Mouse (Mus musculus): ENCODE results near the gene Dscaml1. TPM values are rescaled to one million over a fixed set of nuclear protein-coding genes. Genes with fewer than 3 reads are reported as not detected.

Dscaml1 gene
- total RNA-seq, 2 experiments from 2014 or later, result not detected

DNA sequence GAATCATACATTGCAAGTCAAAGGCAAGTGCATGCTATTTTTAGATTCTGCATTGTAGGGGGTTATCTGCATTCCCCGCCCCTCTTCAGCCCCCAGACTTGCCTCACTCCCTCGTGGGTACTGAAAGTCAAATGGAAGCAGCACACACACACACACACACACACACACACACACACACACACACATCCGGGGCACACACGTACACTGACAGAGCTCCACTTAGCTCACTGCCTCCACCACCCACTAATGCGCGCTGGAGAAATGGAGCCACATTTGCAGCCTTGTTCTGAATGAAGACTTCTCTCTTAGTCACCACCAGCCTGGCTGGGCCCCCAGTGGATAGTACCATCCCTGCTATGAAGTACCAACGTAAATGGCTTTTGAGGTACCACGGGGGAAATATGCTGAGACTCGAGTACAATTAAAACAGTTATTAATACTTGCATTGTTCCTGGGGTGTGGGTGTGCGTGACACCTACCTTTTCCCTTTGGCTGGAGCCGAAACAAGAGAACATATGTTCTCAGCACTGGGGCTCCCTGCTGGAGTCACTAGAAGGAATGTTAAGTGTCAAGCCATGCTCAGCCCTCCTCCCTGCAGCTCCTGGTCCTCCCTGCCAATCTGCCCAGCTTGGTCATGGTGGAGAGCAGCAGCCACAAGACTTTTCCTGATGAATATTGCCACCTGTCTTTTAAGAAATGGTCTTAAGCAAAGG is 91.7 kb downstream of the Dscaml1 start:
- peak; percentile 30 for DNase-seq

- no peak for DNase-seq
Measured at GRCm38 (mm10) chr9:45519841-45520240, 93.4 kb downstream of the Dscaml1 start.

DNA sequence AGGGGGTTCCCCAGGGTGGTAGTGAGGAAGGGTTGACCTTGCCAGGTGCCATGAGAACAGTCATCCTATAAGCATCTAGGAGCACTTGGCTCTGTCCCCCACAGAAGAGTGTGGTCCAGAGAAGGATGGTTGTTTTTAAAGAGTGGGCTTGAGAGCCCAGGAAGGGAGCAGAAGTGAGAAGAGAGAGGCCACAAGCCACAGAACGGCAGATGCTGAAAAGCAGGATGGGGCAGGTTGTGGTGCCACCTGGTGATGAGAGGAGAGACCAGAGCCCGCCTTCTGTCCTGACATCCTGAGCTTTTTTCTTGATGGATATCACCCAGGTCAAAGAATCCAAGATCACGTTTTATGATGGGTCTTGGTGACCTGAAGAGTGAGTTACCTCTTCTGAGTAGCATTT is 96.4 kb downstream of the Dscaml1 start:
- no peak for DNase-seq

- no peak for DNase-seq
Measured at GRCm38 (mm10) chr9:45524505-45524904, 98.1 kb downstream of the Dscaml1 start.

- no peak for DNase-seq
Measured at GRCm38 (mm10) chr9:45533253-45533652, 106.8 kb downstream of the Dscaml1 start.

DNA sequence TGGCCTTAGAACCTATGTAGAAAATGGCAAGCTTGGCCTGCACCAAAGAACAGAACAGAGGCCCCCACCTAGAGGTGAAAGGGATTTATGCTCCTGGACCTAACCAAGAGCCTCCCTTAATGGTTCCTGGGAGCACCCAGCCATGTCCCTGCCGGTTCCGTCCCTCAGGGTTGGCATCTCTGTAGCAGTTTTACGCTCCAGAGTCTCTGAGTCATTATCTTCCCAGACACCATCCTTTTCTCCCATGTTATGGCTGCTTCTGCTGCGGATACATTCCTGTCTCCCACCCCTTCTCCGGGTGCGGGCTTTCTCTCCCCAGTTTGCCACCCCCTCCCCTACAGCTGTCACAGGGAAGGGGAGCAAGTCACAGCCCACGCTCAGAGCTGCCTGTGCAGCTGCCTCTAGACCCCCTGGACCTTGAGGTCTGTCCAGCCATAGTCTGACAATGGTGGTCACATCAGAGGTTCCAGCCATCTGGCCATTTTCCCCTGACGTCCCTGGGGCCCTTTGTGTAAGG is 108.1 kb downstream of the Dscaml1 start:
- DNase-seq, result no peak

GRCm38 (mm10) chr9:45537649-45538048 is 111.2 kb downstream of the Dscaml1 start:
- DNase-seq, result no peak

GRCm38 (mm10) chr9:45539265-45540044 is 113.0 kb downstream of the Dscaml1 start:
- no peak for DNase-seq

DNA sequence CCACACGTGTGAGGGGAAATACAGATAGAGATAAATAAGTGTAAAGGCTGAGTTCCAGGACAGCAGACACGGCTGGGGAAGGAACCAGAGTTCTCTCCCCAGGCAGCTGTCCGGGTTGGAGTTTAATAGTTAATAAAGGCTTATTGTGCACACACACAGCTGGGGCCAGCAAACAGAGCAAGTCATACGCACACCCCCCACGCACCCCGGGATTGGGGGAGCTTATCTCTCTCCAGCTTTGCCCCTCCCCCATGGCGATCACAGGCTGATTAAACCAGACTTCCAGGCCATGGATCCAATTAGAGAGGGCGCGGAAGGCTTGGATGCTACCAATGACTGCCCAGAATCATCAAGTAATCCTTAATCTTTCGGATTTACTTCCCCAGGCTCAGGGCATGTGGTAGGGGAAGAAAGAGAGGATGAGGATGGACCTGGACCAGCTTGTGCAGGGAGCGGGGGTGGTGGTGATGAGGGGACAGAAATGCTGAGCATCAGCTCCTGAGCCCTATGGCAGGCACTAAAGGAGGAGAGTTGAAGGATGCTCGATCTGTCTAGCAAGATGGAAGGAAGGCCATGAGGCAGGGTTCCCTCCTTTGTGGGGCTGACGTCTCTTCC is 119.7 kb downstream of the Dscaml1 start:
- peak; percentile 19 for DNase-seq

DNA sequence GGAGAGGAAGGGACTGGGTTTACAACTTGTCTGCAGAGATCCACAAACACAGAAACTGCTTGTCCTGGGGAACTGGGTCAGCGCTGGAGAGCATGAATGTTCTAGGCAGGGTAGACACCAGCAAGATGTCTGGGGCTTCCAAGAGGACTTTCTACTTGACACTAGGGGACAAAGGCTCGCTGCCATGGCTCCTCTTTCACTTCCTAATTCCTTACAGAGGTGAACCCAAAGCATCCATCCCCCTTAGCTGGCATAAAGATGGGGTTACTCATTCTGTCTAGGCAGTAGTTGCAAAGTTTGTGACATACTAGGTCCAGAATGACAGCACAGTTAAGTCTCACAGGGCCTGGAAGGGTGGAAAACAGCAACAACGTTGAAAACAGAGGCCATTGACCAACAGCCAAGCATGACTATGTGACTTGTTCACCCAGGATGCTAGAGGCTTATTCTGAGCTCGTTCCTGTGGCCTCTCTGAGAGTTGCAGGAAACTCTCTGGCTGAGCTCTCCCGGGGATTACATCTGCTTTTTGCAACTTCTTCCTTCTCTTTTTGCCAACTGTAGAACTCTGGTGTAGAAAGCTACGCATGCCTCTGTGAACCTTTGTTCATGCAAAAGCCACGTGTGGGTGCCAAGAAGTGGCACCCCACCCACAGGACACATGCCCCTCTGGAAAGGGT is 120.6 kb downstream of the Dscaml1 start:
- DNase-seq, result no peak

- no peak for DNase-seq
Measured at GRCm38 (mm10) chr9:45549796-45550195, 123.4 kb downstream of the Dscaml1 start.

- DNase-seq, result no peak
Measured at GRCm38 (mm10) chr9:45550210-45550609, 123.8 kb downstream of the Dscaml1 start.

GRCm38 (mm10) chr9:45550662-45551061 is 124.2 kb downstream of the Dscaml1 start:
- no peak for DNase-seq

DNA sequence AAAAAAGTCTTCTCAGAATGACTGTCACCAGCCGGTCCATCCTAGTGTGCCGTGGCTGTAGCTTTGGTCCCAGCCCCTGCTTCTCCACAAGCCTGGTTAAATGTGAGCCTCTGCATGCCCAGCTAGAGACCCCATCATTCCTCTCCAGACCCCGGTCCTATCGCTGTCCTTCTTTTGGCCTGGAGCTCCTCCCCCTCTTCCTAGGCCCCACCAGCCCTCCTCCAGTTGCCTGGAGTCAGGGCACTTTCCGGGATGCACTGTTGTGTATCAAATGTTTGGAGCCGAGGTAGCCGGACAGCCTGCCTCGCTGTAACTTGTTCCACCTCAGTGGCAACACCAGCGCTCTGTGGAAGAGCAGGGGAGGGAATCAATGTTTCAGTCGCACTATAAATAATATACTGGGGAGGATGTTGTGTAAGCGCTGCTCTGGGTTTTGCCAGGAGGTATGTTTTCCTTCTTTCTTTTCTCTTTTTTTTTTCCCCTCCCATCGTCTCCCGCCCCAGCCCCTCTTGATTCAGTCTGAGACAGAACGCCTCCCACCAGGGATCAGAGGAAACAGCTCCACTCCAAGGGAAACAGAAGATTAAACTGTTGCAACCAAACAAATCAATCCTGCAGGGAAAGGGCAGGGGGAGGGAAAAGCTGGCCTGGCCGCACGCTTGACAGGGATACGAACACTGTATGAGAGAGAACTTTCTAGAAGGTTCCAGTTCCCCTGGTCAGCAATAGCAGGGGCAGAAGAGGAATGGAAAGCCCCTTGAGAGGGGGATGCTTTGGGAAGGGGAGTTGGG is 128.8 kb downstream of the Dscaml1 start:
- peak; percentile 27 for DNase-seq

DNA sequence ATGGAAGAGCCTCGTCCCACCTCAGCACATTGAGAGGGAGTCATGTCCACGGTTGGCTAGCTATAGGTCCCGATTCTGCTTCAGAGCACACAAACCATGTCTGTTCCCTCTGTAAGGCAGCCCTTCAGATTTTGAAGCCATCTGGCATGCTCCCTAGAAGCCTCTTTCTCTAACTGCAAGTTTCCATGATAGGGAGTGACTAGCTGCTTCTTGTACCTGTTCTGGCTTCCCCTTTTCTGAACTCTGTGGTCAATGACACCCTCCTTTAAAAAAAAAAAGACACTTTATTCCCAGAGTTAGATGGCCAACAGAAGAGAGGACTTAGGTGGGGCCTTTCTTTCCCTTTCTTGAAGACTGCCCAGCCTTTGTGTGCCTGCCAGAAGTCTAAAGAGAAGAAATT is 130.5 kb downstream of the Dscaml1 start:
- no peak for DNase-seq

DNA sequence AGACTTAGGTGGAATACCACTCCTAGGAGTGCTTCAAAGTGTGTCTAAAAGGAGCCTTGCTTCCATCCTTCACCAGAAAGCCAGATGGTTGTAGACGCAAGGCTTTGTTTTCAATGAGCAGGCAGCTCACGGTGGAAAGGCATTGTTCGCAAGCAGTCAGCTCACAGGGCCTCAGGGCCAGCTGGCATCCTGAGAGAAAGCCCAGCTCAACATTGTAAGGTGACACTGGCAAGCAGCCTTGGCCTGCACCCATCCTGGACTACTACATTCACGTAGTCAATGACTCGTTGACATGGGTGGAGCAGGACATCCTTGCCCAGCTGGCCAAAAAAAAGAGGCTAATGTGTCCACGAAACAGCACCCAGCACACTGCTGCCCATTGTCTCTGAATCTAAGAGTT is 134.6 kb downstream of the Dscaml1 start:
- DNase-seq, result no peak

- no peak for DNase-seq
Measured at GRCm38 (mm10) chr9:45566843-45567578, 140.6 kb downstream of the Dscaml1 start.

DNA sequence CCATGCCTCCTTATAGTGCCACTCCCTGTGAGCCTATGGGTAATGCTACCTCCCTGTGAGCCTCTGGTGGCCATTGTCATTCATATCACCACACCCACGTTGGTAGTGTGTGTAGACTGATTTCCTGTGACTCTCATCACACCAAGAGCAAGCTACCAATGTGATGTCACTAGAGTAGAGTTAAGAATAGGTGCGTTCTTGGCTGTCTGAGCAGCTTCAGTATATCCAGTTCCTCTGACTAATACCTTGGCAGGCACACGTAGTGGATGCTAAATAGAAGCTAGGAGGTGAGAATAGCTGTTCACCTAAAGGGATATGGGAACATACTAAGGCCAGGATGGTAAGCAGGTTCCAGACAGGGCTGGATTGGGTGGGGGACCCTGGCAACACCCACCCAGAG is 143.3 kb downstream of the Dscaml1 start:
- no peak for DNase-seq

- no peak for DNase-seq
Measured at GRCm38 (mm10) chr9:45570346-45570745, 143.9 kb downstream of the Dscaml1 start.

- DNase-seq, result peak; percentile 35
Measured at GRCm38 (mm10) chr9:45572787-45573492, 146.5 kb downstream of the Dscaml1 start.

GRCm38 (mm10) chr9:45573493-45573815 is 147.0 kb downstream of the Dscaml1 start:
- no peak for DNase-seq
